Mouse (Mus musculus): Measurements from ENCODE around the gene Fastkd3.
"Not testable (repeated sequence)": the region's sequence is repeated elsewhere in the genome, so short reads cannot be mapped to it uniquely, and the experiment has no call there.

Fastkd3 gene

DNA sequence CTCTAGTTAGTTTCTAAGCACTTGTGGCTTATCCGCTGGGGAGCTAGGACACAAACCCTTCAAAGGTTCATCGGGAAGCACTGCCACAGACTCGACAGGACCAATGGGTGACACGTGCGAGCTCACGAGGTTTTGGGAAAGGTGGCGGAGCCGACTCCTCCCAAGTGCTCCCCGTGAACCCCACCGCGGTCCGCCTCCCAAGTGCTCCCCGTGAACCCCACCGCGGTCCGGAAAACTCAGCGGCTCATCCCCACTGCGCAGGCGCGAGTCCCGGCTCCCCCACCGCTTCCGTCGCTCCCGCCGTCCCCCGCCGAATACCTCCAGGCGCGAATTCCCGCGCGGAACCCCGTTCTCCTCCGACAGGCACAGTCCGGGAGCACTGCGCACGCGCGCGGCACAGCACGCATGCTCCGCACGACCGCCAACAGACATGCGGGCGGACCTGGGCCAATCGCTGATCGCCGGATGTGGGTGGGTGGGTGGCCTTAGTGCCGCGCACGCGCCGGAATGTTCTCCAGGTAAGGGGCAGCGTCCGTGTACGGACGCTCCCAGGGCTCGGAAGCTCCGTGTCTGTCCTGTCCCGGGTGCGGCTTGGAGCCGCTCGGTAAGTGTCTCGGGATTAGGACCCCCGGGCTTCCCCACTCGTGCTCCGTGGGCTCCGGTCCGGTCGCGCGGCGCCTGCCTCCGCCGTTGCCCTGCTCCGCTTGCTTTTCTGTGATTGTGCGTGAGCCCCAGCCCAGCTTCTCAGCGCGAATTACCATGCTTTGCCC is at the start of gene Fastkd3, which contains the start of gene Mtrr:
Fastkd3 (plus strand) TSS at position 488 of the 770 bp plus-strand sequence.
Mtrr (minus strand) TSS at position 403 of the 770 bp plus-strand sequence.
- peak; percentile 98 for DNase-seq (ENCODE audit: low spot score)

DNA sequence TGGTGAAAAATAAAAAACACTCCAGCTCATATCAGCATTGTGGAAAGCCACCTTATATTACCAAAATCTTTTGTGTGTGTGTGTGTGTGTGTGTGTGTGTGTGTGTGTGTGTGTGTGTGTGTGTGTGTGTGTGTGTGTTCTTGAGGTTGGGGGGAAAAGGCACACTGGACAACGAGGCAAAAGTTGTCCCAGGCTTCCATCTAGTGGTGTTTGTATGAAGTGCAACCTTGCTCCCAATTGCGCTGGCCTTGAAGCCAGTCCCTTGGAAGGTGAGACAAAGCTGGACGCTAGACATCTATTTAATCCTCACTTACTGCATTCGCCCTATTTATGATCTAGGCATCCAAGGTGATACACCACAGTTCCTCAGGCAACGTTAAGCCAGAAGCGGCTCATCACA is 28.6 kb upstream of the Fastkd3 start:
- DNase-seq (ENCODE audit: low spot score), result not testable (repeated sequence)

DNA sequence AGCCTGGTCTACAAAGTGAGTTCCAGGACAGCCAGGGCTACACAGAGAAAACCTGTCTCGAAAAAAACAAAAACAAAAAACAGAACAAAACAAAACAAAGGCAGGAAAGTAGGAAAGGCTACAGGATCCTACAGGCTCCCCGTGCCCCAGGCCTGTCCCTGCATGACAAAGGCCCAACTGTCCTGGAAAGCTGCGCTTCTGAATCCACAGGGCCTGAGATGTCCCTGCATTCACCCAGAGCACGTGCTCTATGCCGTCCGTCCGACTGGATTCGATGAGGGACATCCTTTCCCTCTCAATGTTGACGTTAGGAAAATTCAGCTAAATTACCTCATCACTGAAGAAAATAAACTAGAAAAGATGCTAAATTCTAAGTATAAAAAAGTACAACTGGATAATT is 13.9 kb upstream of the Fastkd3 start:
- no peak for DNase-seq (ENCODE audit: low spot score)

DNA sequence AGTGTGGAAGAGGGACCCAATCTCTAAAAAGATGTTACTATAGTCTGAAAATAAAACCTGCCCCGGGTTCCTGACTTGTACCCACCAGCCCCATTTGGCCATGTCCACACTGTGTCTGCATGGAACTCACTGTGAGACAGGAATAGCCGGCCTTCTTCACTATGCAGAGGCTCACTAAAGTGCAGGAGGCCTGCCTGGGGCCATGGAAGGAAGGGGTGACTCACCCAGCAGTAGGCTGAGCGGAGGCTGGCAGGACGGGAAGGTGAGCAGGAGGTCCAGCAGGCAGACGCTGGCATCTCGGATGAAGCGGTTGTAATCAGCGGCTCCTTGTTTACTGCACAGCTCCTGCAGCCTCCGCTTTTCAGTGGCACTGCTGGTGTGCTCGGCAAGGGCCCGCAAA is 13.5 kb upstream of the Fastkd3 start:
- DNase-seq (ENCODE audit: low spot score), result peak; percentile 4

DNA sequence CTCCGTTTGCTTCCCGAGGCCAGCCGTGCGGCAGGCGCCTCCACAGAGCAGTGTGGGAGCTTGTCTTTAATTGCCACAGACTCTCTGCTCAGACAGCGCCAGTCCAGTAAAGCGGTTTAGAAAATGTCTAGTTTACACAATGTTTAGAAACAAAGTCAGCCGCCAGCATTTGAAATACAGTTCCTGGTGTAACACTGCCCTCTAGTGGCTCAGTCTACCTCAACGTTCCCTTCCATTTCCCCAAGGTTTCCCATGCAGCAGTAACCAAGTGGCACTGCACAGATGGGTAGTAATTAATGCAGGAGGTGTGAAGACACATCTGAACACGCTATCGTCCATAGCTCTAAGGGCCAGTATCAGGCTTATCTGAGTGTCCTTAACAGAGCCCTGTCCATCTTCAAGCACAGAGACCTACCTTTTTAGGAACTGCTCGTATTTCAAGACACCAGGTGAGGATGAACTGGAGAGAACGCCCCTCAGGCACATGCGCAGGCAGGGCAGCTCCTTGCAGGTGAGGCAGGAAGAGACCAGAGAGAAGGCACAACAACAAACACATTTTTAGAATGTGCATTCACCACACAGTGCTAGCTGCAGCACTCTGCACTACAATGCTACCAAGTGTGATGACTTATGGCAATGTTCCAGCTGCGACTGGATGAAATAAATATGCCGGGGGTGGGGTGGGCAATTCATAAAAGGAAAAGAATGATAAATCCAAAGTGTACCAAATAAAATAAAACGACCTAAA is 12.3 kb upstream of the Fastkd3 start:
- DNase-seq (ENCODE audit: low spot score), result peak; percentile 72

DNA sequence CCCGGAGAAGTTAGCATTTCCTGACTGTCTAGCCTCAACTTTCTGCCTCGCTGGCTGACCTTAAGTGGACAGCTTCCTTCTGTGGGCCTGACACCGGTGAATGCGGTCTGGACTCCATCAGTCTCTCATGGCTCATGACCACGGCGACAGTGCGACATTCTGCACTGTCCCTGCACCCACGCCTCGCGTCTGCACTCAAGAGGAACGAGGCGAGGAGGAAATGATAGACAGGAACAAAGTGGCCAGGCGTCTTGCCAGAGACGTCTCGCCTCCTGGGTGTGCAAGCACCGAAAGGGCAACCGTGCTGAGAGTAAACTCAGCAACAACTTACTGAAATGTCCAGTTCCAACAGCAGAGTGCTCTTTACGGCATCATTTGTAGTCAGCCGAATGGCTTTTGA is 9.8 kb upstream of the Fastkd3 start:
- no peak for DNase-seq (ENCODE audit: low spot score)

DNA sequence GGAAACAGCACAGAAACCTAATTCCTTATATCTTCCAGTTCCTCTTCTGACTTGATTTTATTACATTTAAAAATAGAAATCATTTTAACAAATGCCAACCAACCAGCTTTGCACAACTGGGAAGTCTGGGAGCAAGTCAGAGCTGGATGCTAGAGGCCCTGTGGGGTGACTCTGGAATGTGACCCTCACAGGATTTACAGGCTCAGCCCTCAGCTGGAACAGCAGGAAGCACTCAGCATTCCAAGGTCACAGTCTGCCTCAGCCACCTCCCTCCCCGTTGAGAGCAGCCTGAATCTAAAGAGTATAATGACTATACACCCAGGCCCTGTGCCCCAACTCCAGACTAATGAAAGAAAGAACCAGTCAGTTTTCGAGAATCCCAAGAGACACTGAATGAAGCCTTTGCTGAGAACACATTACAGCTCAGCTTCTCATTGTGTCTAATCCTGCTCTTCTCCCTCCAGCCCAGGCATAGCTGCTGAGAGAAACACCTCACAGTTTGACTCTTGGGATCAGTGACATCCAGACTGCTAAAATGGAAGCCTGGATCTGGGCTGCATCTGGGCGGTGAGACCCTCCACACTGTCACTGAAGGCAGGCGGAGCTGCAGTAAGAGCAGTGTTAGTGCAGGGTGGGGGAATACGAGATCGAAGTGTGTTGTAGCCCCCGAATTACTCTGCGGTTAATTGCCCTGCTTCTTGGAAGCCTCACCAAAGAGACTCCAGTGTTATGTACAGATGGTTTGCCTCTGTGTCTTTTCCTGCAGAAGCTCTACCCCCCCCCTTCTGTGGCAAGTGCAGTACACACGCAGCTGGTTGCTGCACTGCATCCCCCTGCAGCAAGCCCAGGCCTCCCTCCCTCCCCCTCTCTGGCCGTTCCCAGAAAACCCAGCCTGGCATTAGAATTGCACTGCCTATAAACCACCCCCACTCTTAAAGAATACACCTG is 8.8 kb upstream of the Fastkd3 start:
- no peak for DNase-seq (ENCODE audit: low spot score)

DNA sequence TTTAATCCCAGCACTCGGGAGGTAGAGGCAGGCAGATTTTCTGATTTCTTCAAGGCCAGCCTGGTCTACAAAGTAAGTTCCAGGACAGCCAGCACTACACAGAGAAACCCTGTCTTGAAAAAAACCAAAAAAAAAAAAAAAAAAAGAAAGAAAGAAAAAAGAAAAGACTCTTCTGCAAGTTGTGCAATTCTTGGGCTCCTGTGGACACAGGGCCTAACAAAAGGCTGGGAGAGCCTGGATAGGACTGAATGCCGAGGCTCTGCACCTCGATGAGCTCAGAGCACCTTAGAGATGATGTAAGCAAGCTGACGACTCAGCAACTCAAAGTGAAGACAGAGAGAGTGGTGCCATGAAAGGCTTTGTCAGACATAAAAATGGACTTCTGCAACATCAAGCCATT is 7.6 kb upstream of the Fastkd3 start:
- DNase-seq (ENCODE audit: low spot score), result no peak

DNA sequence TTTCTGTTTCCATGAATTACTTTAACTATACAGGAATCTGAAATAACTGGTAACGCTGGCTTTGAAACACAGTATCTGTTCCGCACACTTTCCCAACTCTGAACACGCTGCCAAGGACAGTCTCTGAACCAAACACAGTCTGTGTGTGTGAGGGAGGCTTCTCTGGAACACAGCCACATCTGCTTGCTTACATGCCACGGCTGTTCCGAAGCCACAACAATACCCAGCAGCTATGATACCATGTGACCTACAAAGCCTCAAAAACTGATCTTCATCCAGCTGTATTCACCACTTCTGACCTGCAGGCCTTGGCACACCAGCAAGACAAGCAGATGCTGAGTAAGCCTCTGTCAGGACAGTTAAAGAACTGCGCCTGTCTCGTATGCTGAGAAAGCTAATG is 4.1 kb upstream of the Fastkd3 start:
- no peak for DNase-seq (ENCODE audit: low spot score)

DNA sequence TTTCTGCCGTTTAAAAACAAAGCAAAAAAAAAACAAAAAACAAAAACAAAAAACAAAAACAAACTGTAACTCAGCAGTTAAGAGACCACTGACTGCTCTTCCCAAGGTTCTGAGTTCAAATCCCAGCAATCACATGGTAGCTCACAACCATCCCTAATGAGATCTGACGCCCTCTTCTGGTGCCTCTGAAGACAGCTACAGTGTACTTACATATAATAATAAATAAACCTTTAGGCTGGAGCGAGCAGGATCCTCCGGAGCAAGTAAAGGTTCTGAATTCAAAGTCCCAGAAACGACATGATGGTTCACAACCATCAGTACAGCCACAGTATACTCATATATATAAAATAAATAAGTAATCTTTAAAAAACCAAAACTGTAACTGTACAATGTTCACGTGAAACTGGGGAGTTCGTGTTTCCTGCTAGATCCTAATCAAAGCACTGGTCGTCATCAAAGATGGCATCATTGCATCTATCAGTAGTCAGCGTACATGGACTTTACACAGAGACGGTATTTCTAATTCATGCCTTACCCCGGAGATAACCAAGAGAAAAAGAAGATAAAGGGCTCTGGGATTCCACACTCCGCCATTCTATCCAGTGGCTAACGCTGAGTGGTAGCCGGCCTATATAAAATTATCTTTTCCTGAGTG is 821 bp upstream of the Fastkd3 start:
- DNase-seq (ENCODE audit: low spot score), result no peak

DNA sequence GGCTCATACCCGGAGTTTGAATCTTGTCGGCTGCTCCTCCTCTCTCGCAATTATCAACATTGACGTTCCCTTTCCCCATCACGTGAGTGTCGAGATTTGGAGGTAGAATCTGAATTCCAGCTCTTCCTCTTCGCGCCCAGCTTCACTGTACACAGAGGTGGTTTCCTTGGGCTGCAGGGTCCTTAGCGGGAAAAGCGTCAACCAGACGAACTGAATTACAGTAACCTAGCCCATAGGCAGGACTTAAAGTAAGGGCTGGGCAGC is 415 bp downstream of the Fastkd3 start:
- DNase-seq (ENCODE audit: low spot score), result peak; percentile 41

DNA sequence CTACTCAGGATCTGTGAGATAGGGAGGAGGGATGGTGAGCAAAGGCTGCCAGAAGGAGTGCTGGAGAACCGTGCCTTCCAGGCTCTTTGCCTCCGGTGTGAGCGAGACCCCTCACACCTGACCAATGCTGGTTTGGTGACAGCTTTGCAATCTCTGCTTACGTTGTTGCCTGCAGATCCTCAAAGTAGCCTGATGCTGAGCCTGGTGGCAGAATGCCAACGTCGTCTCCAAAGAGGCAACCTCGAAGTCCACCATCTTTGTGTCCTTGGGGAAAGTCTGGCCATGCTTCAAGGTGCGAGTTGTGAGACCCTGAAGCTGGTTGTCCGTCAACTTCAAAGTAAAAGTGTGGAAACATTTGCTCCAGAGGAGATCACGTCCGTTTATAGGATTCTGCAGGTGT is 1.9 kb downstream of the Fastkd3 start:
- no peak for DNase-seq (ENCODE audit: low spot score)

DNA sequence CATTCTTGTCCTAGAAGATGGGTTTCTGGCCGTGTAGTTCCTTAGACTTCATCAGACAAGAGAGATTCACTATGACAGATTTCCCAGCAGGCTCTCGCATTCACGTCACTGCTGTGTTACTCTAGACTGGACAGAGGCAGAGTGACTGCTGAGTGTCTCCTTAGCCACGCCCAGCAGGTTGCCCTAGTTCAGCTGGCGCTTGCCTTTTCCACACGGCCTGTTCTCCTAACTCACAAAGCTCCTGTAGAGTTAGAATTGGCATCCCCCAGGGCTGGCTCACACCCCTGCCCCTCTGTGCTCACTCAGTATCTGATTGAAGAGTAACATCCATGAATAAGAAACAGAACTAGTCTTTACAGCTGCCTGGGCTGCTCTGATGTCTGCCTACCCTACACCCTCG is 3.4 kb downstream of the Fastkd3 start:
- no peak for DNase-seq (ENCODE audit: low spot score)

DNA sequence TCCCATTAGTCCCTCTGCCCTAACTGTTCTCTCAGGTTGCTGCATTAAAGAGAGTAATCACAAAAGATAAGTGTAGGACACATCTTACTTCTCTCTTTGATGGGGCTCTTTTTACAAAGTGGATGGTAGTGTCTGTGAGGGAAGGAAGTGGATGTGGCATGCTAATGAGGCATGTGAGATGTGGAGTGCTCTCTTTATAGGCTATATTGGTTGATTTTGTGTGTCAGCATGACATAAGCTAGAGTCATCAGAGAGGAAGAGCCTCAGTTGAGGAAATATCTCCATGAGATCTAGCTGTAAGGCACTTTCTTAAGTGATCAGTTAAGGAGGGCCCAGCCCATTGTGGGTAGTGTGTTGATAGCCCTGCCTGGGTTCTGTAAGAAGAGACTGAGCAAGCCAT is 6.3 kb downstream of the Fastkd3 start:
- no peak for DNase-seq (ENCODE audit: low spot score)

DNA sequence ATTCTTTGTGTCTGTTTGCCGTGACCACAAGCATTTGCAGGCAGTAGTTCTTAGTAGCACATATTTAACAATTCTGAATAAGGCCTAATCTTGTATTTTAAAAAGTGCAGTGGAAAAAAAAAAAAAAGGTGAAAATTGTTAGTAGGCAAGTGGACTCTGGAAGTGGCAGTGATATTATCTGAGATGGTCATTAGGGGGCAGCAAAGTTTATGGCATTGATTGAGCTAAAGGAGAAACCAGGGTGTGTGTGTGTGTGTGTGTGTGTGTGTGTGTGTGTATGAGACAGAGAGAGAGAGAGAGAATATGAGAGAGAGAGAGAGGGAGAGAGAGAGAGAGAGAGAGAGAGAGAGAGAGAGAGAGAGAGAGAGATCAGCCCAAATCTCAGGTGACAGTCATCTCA is 11.8 kb downstream of the Fastkd3 start:
- peak; percentile 38 for DNase-seq (ENCODE audit: low spot score)

DNA sequence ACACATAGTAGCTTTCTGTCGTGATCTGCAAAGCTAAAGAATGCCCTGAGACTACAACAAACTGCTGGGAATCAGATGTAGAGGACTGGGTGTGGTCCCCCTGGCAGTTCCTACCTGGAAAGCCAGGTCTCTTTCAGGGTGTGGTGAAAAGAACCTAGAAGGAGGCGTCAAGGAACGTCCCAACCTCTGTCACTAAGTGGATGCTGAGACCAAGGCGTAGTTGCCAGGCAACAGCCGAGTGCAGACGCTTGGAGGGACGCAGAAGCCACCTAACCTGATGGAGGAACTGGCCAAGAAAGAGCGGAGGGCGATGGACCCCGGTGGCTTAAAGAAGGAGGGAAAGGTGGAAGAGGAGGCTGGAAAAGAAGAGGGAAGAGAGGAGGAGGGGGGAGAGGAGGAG is 15.2 kb downstream of the Fastkd3 start, which contains the start of gene 1700001L19Rik:
1700001L19Rik (plus strand) TSS at position 223 of the 400 bp plus-strand sequence.
- DNase-seq (ENCODE audit: low spot score), result no peak

DNA sequence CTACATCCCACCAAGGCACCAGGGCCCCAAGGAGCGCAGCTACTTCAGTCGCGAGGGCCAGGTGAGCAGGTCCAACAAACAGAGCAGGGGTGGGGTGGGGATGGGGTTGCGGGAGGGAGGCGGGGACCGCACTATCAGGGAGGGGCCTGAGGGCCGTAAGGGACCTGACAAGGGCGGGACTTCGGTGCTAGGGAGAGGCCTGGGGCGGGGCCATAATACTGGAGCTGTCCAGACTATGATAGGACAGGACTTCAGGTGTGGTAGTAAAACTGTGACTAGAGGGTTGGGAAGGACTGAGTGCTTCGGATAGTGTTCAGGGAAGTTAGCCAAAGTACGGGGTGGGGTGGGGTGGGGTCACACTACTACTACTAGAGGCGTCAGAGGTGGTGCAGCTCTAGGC is 15.6 kb downstream of the Fastkd3 start:
- DNase-seq (ENCODE audit: low spot score), result no peak

DNA sequence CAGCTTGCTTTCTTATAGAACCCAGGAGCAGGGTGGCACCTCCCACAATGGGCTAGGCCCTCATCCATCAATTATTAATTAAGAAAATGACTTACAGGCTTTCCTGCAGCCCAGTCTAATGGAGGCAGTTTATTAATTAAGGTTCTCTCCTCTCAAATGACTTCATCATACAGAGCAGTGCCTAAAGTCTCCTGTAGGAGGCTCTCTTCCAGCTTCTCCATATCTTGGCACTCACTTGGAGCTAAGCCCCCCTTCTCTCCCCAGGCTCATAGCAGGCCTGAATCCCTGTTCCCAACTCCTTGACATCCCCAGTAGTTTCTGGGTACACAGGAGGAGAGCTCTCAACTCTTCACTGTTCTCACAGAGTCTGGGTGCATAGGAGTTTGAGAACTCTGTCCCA is 16.9 kb downstream of the Fastkd3 start:
- DNase-seq (ENCODE audit: low spot score), result no peak

DNA sequence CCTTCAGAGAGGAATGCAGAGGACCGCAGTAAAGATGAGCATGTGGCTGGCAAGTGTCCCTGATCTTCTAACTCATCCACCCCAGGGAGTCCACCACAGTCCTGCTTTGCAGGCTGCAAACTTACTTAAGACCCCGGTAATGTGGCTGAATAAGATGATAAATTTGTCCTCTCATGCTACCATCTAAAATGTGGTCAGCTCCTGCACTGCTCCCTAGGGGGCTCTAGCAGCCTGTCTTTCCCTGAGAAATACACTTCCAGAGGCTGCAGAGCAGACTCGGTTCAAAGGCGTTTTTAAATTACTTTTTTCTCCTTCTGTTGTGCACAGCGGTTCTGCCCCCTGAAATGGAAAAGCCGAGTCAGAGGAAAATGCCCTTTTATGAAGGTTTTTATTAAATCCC is 19.1 kb downstream of the Fastkd3 start:
- DNase-seq (ENCODE audit: low spot score), result peak; percentile 41

DNA sequence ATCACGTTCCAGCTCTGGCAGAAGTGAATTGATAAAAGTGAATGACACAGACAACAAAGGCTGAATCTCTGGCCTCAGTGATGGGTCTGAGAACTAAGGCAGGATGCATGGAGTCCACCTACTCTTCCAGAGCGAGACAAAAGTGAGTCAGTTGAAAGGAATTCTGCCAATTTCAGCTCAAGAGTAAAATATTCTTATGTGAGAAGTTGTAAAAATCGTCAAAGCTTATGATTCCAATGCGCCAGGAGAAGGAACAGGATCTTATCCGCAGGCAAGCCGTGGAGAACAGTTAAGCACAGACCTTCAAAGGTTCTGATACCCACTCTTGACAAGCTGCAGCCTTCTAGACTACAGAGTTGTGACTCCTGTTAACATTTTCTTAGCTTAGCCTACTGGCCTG is 21.1 kb downstream of the Fastkd3 start:
- no peak for DNase-seq (ENCODE audit: low spot score)

DNA sequence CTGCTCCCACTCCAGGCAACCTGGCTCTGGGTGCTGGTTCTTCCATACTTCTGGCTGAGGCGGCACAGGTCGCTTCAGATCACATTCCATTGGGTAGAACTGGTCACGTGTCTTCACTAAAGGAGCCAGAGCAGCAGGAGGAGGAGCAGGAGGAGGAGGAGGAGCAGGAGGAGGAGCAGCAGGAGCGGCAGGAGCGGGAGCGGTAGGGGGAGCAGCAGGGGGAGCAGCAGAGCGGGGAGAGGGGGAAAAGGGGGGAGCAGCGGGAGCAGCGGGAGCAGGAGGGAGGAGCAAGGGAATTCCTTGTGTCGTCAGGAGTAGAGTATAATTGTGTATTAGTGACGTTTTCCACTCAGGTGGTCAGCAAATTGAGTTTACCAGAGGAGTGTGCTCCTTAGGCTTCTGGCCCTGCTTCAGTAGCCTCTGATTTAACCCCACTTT is 23.7 kb downstream of the Fastkd3 start:
- DNase-seq (ENCODE audit: low spot score), result peak; percentile 36
